Mouse (Mus musculus) c-Kit-positive CD71-positive TER-119-positive erythroid progenitor cells, embryonic 14.5 days (primary cell): ENCODE measurements around the gene Camta1.

Experiments
- DNase-seq: peaks from one replicate; pipeline ENCODE4 v3.0.0-alpha.2; 2013; ENCODE audit warnings: low spot score

Gene Camta1

DNA sequence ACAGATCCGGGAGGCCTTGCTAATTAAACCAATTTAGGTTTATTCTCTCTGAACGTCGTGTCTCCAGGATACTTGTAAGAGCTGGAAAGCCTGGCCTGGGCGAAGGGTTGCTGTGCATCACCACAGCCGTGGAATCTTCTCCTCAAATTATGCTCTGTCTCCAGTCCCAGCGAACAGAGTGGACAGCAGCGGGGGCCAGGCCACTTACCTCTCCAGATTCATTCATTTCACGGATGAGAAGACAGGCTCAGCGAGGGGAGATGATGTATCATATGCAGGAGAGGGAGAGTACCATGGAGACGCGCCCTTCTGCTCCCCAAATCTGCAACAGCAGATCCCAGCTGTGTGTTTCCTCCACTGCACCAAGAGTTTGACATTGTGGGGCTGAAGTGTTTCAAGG is 711.6 kb downstream of the Camta1 start:
- no peak for DNase-seq

GRCm38 (mm10) chr4:151147541-151147940 is 714.1 kb downstream of the Camta1 start:
- DNase-seq: no peak

- no peak for DNase-seq
These were observed 717.6 kb downstream of the Camta1 start for GRCm38 (mm10) chr4:151144121-151144520.

DNA sequence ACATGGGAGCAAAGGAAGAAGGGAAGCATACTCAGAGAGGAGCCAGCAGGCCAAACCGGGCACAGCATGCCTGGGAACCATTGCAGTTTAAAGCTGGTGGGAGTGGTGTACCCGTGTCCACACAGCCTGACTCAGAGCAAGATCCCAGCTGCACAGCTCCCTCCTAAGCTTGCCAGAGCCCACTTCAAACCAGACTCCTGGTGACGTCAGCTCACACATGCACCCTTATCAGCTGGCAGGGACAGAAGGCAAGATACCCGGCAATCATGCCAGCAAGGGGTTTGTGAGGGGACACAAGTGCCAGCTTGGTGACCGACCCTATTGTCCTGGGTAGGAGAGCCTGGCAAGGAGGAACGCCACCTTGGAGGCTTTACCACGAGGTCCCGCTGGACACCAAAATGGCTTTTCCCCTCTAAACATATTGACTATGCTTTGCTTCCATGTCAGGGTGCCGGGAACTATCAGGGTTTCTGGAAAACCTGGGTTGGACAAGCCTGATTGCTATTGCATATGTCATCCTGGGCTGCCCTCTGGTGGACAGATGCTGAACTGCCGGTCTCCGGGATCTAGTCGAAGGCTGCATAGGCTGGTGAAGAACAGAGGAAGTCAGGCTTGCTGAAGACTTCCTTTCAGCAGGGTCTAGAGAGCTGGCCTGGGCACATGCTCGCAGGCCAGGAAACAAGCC is 720.3 kb downstream of the Camta1 start:
- DNase-seq: peak; percentile 54

- DNase-seq: no peak
These were observed 721.2 kb downstream of the Camta1 start for GRCm38 (mm10) chr4:151140368-151140982.

DNA sequence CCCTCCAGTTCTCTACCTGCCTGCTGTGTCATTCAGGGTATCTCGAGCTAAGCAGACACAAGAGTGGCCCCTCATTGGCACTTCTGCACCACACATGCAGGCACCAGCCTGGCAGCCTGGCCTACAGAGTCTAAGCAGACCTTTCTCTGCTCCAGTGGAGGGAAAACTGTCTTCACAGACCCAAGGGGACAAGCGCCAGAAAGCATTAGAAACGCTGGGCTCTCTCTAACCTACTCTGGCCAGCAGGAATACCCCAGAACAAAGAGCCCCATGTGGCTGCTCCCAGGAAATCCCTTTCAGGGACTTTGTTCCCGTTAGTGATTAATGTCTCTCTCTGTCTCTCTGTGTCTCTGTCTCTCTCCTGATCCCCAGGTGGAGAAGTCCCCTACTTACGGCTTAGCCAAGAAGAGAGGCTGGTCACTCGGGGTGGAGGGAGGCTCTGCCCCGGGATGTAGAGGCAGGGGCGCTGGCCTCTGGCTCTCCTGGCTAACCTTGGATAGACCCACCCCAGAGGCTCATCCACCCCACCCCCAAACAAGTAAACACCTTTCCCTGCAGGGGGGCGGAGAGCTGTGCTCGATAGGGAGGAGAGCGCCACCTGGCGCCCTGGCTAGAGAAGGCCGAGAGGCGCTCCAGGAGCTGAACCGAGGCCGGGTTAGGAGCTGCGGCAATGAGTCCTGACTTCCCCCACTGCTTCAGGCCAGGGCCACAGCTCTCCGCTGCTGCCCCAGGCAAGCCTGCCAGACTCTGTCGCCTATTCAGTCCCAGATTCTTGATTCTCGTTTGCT is 722.4 kb downstream of the Camta1 start:
- peak; percentile 10 for DNase-seq

- DNase-seq: no peak
These were observed 723.1 kb downstream of the Camta1 start for GRCm38 (mm10) chr4:151138586-151138985.

DNA sequence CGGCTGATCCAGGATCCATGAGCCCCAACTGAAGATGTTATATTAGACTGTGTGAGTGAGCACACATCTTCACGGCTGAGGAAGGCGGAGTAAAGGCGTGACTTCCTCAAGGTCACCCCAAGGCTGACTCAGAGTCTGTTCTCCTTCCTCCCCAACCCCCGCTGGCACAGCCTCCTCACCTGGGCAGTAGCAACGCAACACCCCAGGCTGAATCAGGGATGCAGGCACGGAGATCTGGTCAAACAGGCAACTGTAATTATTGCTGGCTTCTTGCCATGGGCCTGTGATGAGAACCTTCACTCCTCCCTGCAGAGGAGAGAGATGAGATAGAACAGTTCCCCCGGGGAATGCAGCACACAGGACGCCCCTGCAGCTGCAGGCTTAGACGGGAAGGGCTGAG is 723.5 kb downstream of the Camta1 start:
- DNase-seq: no peak

GRCm38 (mm10) chr4:151137701-151138100 is 724.0 kb downstream of the Camta1 start:
- no peak for DNase-seq

- DNase-seq: no peak
These were observed 726.2 kb downstream of the Camta1 start for GRCm38 (mm10) chr4:151135491-151135890.

- DNase-seq: no peak
These were observed 727.9 kb downstream of the Camta1 start for GRCm38 (mm10) chr4:151133760-151134159.

GRCm38 (mm10) chr4:151132493-151132892 is 729.2 kb downstream of the Camta1 start:
- no peak for DNase-seq

DNA sequence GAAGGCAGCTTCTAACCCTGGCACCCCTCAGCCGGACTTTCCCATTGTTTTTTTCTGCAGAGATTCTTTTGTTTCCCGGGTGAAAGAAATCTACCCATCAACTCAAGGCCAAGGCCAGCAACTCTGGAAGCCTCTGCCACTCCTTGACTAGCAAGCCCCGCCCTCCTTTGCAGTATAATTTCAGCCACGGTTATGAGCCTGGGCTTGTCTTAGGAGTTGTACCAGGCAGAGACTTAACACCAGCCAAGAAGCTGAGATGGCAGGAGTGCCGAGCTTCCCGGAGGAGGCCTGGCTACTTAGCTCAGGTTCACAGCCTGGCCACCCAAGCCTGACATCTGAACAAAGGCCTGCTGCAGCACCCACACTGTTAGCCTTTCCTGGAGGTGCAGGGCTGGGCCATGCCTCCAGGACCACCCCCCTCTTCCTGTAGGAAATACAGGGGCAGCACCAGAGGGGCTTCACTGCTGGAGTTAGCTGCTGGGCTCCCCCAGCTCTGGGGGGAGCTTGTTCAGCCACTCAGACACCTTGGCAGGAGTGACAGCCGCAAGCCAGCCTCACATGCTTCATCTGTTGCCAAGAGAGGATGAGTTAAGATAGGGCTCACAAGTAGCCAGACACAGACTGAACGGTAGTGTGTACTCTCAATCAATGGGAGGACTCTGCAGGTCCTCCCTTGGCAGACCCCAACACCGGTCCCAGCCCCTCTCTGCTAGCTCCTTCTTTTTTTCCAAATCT is 730.8 kb downstream of the Camta1 start:
- DNase-seq: no peak

- DNase-seq: no peak
These were observed 731.7 kb downstream of the Camta1 start for GRCm38 (mm10) chr4:151129725-151130557.

- DNase-seq: no peak
These were observed 732.8 kb downstream of the Camta1 start for GRCm38 (mm10) chr4:151128641-151129541.

DNA sequence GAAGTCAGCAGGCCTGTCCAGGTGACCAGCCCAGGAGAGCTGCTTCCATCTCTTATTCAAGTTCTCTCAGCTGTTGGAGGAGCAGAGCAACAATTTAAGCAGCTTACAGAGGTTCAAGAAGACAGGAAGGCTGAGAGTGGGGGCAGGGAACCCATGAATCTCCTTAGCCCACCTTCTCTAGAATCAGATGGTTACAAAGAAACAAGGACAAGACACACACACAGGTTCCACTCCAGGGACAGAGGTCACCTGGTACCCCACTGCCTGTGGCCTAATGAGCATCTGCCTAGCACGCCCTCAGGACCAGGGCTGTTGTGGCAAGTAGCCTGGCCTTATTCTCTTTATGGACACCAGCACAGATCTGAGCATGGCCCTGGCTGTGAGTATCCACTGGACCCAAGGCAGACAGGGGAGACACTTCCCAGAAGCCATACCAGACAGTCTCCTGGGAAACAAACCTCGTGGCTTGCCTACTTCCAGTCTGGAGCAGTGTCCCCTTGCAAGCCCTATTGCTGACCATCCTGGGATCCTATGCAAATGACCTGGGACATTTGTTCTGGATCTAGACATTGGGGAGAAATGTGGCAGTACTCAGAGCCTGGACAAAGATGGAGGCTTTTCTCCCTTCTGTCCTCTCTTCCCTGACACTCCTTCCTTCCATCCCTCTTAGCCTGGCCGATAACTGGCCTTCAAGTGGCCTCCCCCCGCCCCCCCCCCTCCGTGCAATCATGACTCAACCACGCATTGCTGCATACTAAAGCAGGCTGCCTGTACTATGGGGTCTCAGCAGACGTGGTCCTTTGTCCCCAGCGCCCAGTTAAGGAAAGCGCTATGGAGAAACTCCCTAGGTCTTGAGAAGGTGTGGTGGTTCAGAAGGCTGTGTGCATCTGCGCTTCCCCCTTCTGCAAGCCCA is 733.8 kb downstream of the Camta1 start:
- DNase-seq: no peak

DNA sequence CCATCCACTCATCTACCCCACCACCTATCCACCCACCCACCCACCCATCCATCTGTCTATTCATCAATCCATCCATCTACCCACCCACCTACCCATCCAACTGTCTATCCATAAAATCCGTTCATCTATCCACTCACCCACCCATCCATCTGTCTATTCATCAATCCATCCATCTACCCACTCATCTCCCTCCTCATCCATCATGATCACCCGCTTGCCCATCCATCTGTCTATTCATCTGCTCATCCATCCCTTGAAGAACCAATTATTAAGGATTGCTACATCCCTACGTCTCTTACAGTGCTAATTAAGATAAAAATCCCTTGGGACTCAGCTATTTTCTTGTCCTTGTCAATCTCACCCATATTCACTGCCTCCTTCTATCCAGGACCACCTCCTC is 742.8 kb downstream of the Camta1 start:
- no peak for DNase-seq

DNA sequence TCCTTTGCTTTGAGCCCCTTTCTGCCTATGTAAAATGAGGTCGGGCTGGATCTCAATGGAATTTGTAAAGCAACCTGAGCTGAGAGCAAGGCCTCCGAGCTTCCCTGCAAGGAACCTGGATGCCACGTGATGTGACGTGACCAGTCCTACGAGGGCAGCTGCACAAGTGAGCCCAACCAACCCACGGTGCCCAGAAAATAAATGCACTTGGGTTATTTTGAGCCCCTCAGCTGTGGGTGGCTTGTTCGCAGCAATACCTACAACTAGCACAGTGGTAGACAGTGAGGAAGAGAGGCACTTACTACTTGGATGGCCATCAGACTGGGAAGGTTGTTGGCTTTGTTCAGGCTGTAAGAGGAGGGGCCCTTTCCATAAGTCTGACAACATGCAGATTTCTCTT is 747.1 kb downstream of the Camta1 start:
- no peak for DNase-seq

GRCm38 (mm10) chr4:151111226-151111625 is 750.5 kb downstream of the Camta1 start:
- DNase-seq: no peak
